Mouse (Mus musculus) cerebellum, adult 11 months (tissue): ENCODE measurements at regions not wholly inside any gene's neighbourhood (a gene's known extent, or its start where the extent isn't known, plus 50 kb on each side); places are given as distances from the start of the nearest gene placed in this dataset.

Experiments
- DNase-seq: peaks from one replicate; pipeline ENCODE4 v3.0.0; 2022

DNA sequence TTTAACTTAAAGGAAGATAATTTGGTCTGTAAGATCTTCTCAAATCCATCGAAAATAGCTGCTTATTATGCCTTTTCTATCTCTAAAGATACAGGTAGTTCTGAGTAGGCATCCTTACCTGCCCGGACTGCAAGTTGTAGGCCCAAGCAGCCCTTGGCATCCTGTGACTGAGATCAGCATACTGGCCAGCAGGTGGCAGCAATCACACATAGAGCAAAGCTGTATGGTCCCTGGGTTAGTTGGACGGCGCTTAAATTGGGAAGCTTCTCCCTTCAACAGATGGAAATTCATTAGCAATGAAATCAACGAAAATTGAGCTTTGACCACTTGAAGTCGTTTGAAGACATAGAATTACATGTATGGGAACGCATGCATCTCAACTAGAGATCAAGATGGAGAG, 61.0 kb downstream of the Ccng2 start:
- peak; percentile 53 for DNase-seq

DNA sequence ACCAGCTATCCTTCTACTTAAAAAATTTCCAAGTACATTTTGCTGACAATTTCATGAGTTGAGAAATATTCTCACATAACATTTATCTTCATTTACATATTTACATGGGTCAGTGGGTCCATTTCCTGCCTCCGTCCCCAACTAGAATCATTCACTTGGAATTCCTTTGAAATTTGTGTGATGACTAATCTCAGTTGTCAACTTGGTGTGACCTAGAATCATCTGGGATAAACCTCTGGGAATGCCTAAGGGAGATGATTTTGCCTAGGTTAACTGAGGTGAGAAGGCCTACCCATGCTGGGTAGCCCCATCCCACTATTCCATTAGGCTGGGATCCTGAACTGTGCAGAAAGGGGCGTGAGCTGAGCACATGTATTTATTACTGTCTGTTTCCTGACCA, 63.8 kb downstream of the Ccng2 start:
- DNase-seq: no peak

DNA sequence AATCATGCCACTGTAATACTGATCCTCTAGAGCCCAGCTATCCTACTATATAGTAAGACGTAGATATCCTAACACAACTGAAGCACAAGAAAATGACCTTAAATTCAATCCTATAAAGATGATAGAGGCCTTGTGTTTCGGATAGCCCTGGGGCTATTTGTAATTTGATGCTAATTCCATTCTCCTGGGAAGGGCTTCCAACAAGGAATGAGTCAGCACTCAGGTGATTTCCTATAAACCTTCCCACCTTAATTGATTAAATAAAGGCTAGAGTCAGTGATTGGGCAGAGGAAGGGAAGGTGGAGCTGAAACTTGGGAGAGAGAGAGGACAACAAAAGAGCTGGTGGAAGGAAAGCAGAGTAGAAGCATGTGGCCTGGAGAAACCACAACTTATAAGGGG, 86.0 kb downstream of the Ccng2 start:
- DNase-seq: no peak
